Mouse (Mus musculus) myocyte (in vitro differentiated cells): ENCODE results near the gene Mink1. TPM values are rescaled to one million over a fixed set of nuclear protein-coding genes. Genes with fewer than 3 reads are reported as not detected.

Experiments used
- H3K27me3 ChIP-seq: one replicate; pipeline ENCODE4 v1.6.1; 2011; ENCODE audit not compliant: control insufficient read depth, insufficient read depth, insufficient read length
- H3K36me3 ChIP-seq: one replicate; pipeline ENCODE4 v1.6.1; 2011; ENCODE audit not compliant: control insufficient read depth, insufficient read depth
- H3K4me2 ChIP-seq: one replicate; pipeline ENCODE4 v1.6.1; 2011; ENCODE audit warnings: low read depth, control low read depth
- H3K4me3 ChIP-seq: one replicate; pipeline ENCODE4 v1.5.1; 2011; ENCODE audit warnings: mild to moderate bottlenecking, control low read depth, moderate library complexity
- H3K79me2 ChIP-seq: one replicate; pipeline ENCODE4 v1.6.1; 2011; ENCODE audit not compliant: control insufficient read depth, insufficient read depth
- H3ac ChIP-seq: one replicate; pipeline ENCODE4 v1.6.1; 2011; ENCODE audit not compliant: control insufficient read depth, insufficient read length
- CEBPB ChIP-seq: IDR thresholded peaks from 2 replicates; pipeline ENCODE4 v1.6.1; 2011; ENCODE audit warnings: mild to moderate bottlenecking, moderate library complexity; ENCODE audit not compliant: poor library complexity, insufficient read depth, severe bottlenecking
- E2F4 ChIP-seq: IDR thresholded peaks from one replicate; pipeline ENCODE4 v1.6.1; 2011; ENCODE audit warnings: mild to moderate bottlenecking, control low read depth, moderate library complexity; ENCODE audit not compliant: insufficient read depth
- MAX ChIP-seq: IDR thresholded peaks from one replicate; pipeline ENCODE4 v1.6.1; 2011; ENCODE audit warnings: low read depth, mild to moderate bottlenecking, control low read depth
- MYOD1 ChIP-seq, 3 experiments: IDR thresholded peaks; one replicate each; pipeline ENCODE4 v1.6.1; 2011; ENCODE audit warnings: control low read depth in 2 of 3, low read depth in 2 of 3, mild to moderate bottlenecking in 2 of 3, moderate library complexity in 1 of 3; ENCODE audit not compliant: insufficient read length in 2 of 3, control insufficient read depth in 1 of 3
- MYOG ChIP-seq, 3 experiments: IDR thresholded peaks; one replicate each; pipeline ENCODE4 v1.6.1; 2011; ENCODE audit warnings: control low read depth in 2 of 3, low read depth in 2 of 3, mild to moderate bottlenecking in 2 of 3; ENCODE audit not compliant: insufficient read length in 2 of 3, control insufficient read depth in 1 of 3, insufficient read depth in 1 of 3
- POLR2A ChIP-seq: IDR thresholded peaks from one replicate; pipeline ENCODE4 v1.6.1; 2011; ENCODE audit warnings: low read depth, mild to moderate bottlenecking, control low read depth, moderate library complexity; ENCODE audit not compliant: insufficient read length
- POLR2AphosphoS2 ChIP-seq: IDR thresholded peaks from one replicate; pipeline ENCODE4 v1.6.1; 2011; ENCODE audit warnings: low read depth, control low read depth; ENCODE audit not compliant: insufficient read length
- REST ChIP-seq: IDR thresholded peaks from one replicate; pipeline ENCODE4 v1.6.1; 2011; ENCODE audit warnings: mild to moderate bottlenecking, control low read depth, moderate library complexity; ENCODE audit not compliant: insufficient read depth, insufficient read length
- SRF ChIP-seq: IDR thresholded peaks from one replicate; pipeline ENCODE4 v1.6.1; 2011; ENCODE audit warnings: low read depth; ENCODE audit not compliant: control insufficient read depth, insufficient read length
- TCF12 ChIP-seq: IDR thresholded peaks from one replicate; pipeline ENCODE4 v1.6.1; 2011; ENCODE audit warnings: mild to moderate bottlenecking, control low read depth; ENCODE audit not compliant: poor library complexity, insufficient read depth, severe bottlenecking
- TCF3 ChIP-seq: IDR thresholded peaks from one replicate; pipeline ENCODE4 v1.6.1; 2011; ENCODE audit warnings: low read depth, control low read depth; ENCODE audit not compliant: insufficient read length
- USF1 ChIP-seq: IDR thresholded peaks from one replicate; pipeline ENCODE4 v1.6.1; 2011; ENCODE audit warnings: low read depth, mild to moderate bottlenecking, control low read depth, moderate library complexity
- polyA plus RNA-seq: library from polyadenylated mRNA; unstranded; fragments of >200 nt; fragmentation: generic; extraction: Trizol; gene quantifications from one replicate; pipeline ENCODE4 v1.2.1, GENCODE M21; 2012; ENCODE audit warnings: missing spikeins

Gene Mink1
- 34.4 TPM for polyA plus RNA-seq

GRCm38 (mm10) chr11:70562287-70562994 lies at the start of gene Mink1:
Mink1 (plus strand) TSS chr11:70562881.
- Histone ChIP-seq H3K4me3 (peak within 1 kb of the TSS; percentile 72), H3K36me3 (no peaks in the 10 kb centered on the region), H3K27me3 (no peaks in the 10 kb centered on the region), H3K79me2 (peaks cover 42% of the 10 kb centered on the region), H3ac (peak within 1 kb of the TSS; percentile 97), H3K4me2 (peak within 1 kb of the TSS; percentile 98)
- peak in 1 of 3 experiments; percentile 33 for TF ChIP-seq MYOD1 (IDR thresholded peaks at IDR 0.05; ENCODE audit: control insufficient read depth in 1 of 3, insufficient read length in 2 of 3, low read depth in 2 of 3)
- peak; percentile 81 for TF ChIP-seq POLR2A
- no peak for TF ChIP-seq TCF3
- no peak for TF ChIP-seq CEBPB
- no peak for TF ChIP-seq E2F4
- peak; percentile 77 for TF ChIP-seq POLR2AphosphoS2
- TF ChIP-seq USF1 = peak; percentile 84
- TF ChIP-seq MAX = no peak
- no peak for TF ChIP-seq TCF12
- no peak for TF ChIP-seq SRF
- TF ChIP-seq MYOG (IDR thresholded peaks at IDR 0.05; ENCODE audit: control insufficient read depth in 1 of 3, insufficient read depth in 1 of 3, insufficient read length in 2 of 3, low read depth in 2 of 3) = peak in 1 of 3 experiments; percentile 45
- no peak for TF ChIP-seq REST

GRCm38 (mm10) chr11:70513520-70513919 lies 49.2 kb upstream of the Mink1 start:
- H3K4me3 ChIP-seq = no peak overlapping the region
- H3K27me3 ChIP-seq = peaks cover 18% of the 10 kb centered on the region
- H3ac ChIP-seq = no peak overlapping the region
- H3K4me2 ChIP-seq = no peak overlapping the region
- no peak for TF ChIP-seq POLR2A
- no peak for TF ChIP-seq USF1
- no peak for TF ChIP-seq MAX
- TF ChIP-seq POLR2AphosphoS2 = no peak
- no peak for TF ChIP-seq TCF3
- no peak for TF ChIP-seq MYOG (IDR thresholded peaks at IDR 0.05; ENCODE audit: control insufficient read depth in 1 of 3, insufficient read depth in 1 of 3, insufficient read length in 2 of 3, low read depth in 2 of 3)
- no peak for TF ChIP-seq TCF12
- TF ChIP-seq REST = no peak
- H3K36me3 ChIP-seq = no peaks in the 10 kb centered on the region
- no peaks in the 10 kb centered on the region for H3K79me2 ChIP-seq

- Histone ChIP-seq H3K4me2 (no peak within 1 kb of the TSS), H3K36me3 (no peaks in the 10 kb centered on the region), H3K4me3 (no peak within 1 kb of the TSS), H3ac (no peak within 1 kb of the TSS), H3K79me2 (no peaks in the 10 kb centered on the region), H3K27me3 (peaks cover 15% of the 10 kb centered on the region)
- TF ChIP-seq SRF (no peak), MAX (no peak), MYOD1 (IDR thresholded peaks at IDR 0.05; ENCODE audit: control insufficient read depth in 1 of 3, insufficient read length in 2 of 3, low read depth in 2 of 3) (no peak), POLR2AphosphoS2 (no peak), CEBPB (no peak), POLR2A (no peak)
Measured at GRCm38 (mm10) chr11:70514288-70514687, 48.4 kb upstream of the Mink1 start, which contains the start of gene Vmo1. Vmo1 (minus strand) TSS chr11:70514616.

- no peaks in the 10 kb centered on the region for H3K36me3 ChIP-seq
- TF ChIP-seq SRF = no peak
- TF ChIP-seq MYOG (IDR thresholded peaks at IDR 0.05; ENCODE audit: control insufficient read depth in 1 of 3, insufficient read depth in 1 of 3, insufficient read length in 2 of 3, low read depth in 2 of 3) = no peak
- no peak for TF ChIP-seq E2F4
- TF ChIP-seq CEBPB = no peak
- no peak for TF ChIP-seq TCF3
- TF ChIP-seq MYOD1 (IDR thresholded peaks at IDR 0.05; ENCODE audit: control insufficient read depth in 1 of 3, insufficient read length in 2 of 3, low read depth in 2 of 3) = no peak
- no peak for TF ChIP-seq TCF12
- no peak for TF ChIP-seq POLR2AphosphoS2
- TF ChIP-seq POLR2A = no peak
- TF ChIP-seq REST = no peak
Measured at GRCm38 (mm10) chr11:70516352-70516751, 46.3 kb upstream of the Mink1 start.

More at GRCm38 (mm10) chr11:70516352-70516751, 46.3 kb upstream of the Mink1 start:
- H3K4me3 ChIP-seq = no peak overlapping the region
- H3K79me2 ChIP-seq = no peaks in the 10 kb centered on the region
- no peak overlapping the region for H3K4me2 ChIP-seq
- no peak overlapping the region for H3ac ChIP-seq
- no peaks in the 10 kb centered on the region for H3K27me3 ChIP-seq
